Mouse (Mus musculus) hindbrain, embryonic 11.5 days (tissue): Measurements from ENCODE around the gene Iqsec1. TPM values are rescaled to one million over a fixed set of nuclear protein-coding genes. Genes with fewer than 3 reads are reported as not detected.

Experiments used
- ATAC-seq: fragments of 200-750 bp; cut with Nextera tagmentation; 2 replicates; pipeline ENCODE4 v1.8.0; 2017; ENCODE audit warnings: mild to moderate bottlenecking, moderate TSS enrichment, moderate library complexity; ENCODE audit not compliant: low FRiP score
- DNase-seq: peaks from one replicate; pipeline ENCODE4 v3.0.0-alpha.2; 2015; ENCODE audit warnings: low spot score
- H3K27ac ChIP-seq: fragments of 300-500 bp; sonication (generic); 2 replicates; pipeline ENCODE4 v1.5.1; 2014; ENCODE audit warnings: mild to moderate bottlenecking, low read depth, low read length
- H3K27me3 ChIP-seq: fragments of 300-500 bp; sonication (generic); 2 replicates; pipeline ENCODE4 v1.6.1; 2014; ENCODE audit warnings: mild to moderate bottlenecking, low read length, moderate library complexity, mixed read lengths; ENCODE audit not compliant: control insufficient read depth, insufficient read depth
- H3K36me3 ChIP-seq: fragments of 300-500 bp; sonication (generic); 2 replicates; pipeline ENCODE4 v1.6.1; 2014; ENCODE audit warnings: mild to moderate bottlenecking, low read length, moderate library complexity, mixed read lengths; ENCODE audit not compliant: control insufficient read depth, insufficient read depth
- H3K4me1 ChIP-seq: fragments of 300-500 bp; sonication (generic); replicated peaks from 2 replicates; pipeline ENCODE4 v1.6.1; 2014; ENCODE audit warnings: low read length, mixed read lengths; ENCODE audit not compliant: control insufficient read depth, insufficient read depth
- H3K4me2 ChIP-seq: fragments of 300-500 bp; sonication (generic); replicated peaks from 2 replicates; pipeline ENCODE4 v1.6.1; 2014; ENCODE audit warnings: mild to moderate bottlenecking, low read depth, low read length
- H3K4me3 ChIP-seq: fragments of 300-500 bp; sonication (generic); 2 replicates; pipeline ENCODE4 v1.5.1; 2014; ENCODE audit warnings: low read depth, low read length
- H3K9ac ChIP-seq: fragments of 300-500 bp; sonication (generic); 2 replicates; pipeline ENCODE4 v1.6.1; 2014; ENCODE audit warnings: low read depth, low read length
- H3K9me3 ChIP-seq: fragments of 300-500 bp; sonication (generic); 2 replicates; pipeline ENCODE4 v1.6.1; 2016; ENCODE audit warnings: low read length; ENCODE audit not compliant: control insufficient read depth
- WGBS: fragments of 180-500 bp; shearing (Covaris S2); extraction: QIAGEN DNeasy Blood & Tissue Kit; methylation state at CpG from one replicate; pipeline ENCODE4 v1.1.7; 2014; 5-methylcytosine and 5-hydroxymethylcytosine counted together
- polyA plus RNA-seq: library from polyadenylated mRNA; unstranded; fragments of >200 nt; fragmentation: Nextera tagmentation; extraction: Ambion mirVana; gene quantifications from 2 replicates; pipeline ENCODE4 v1.2.1, GENCODE M21; 2014

The Iqsec1 gene
- polyA plus RNA-seq, 1 experiment from 2014 or later = 22.4 TPM

DNA sequence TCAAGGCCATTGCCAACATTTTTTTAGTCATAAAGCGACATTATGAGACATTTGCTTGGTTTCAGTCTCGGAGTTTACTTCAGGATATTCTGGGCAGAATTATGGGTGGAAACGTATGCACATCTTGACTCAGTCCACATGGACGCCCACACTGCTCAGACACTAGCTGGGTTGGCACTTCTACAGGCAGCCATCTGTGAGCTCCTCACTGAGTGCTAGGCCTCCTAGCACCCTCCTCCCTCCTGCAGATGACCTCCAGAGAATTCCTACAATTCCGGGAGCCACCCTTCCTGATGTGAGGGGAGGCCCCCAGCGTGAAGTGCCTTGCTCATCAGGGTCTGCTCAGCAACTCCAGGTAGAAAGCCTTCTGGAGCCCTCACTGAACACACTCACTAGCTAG is 158.9 kb downstream of the Iqsec1 start:
- Histone ChIP-seq H3K4me1 (no peaks in the 10 kb centered on the region), H3K27me3 (no peaks in the 10 kb centered on the region), H3K9me3 (no peaks in the 10 kb centered on the region), H3K4me2 (no peak overlapping the region), H3K4me3 (no peak overlapping the region), H3K27ac (no peak overlapping the region), H3K9ac (no peak overlapping the region), H3K36me3 (no peaks in the 10 kb centered on the region)
- 84% methylated on average over 6 of the region's 6 CpGs for WGBS
- DNase-seq (no peak), ATAC-seq (no peak)

GRCm38 (mm10) chr6:90825063-90825462 is 163.4 kb downstream of the Iqsec1 start:
- H3K4me2 ChIP-seq = no peak overlapping the region
- no peaks in the 10 kb centered on the region for H3K27me3 ChIP-seq
- no peaks in the 10 kb centered on the region for H3K9me3 ChIP-seq
- DNase-seq (no peak), ATAC-seq (no peak)
- no peak overlapping the region for H3K27ac ChIP-seq
- WGBS = 71% methylated on average over 2 of the region's 2 CpGs
- no peaks in the 10 kb centered on the region for H3K36me3 ChIP-seq
- no peak overlapping the region for H3K4me3 ChIP-seq
- H3K4me1 ChIP-seq = peaks cover 8% of the 10 kb centered on the region
- no peak overlapping the region for H3K9ac ChIP-seq

- no peak overlapping the region for H3K4me2 ChIP-seq
- H3K9ac ChIP-seq = no peak overlapping the region
- peaks cover 8% of the 10 kb centered on the region for H3K4me1 ChIP-seq
- H3K27ac ChIP-seq = peak overlapping the region; percentile 71
- H3K27me3 ChIP-seq = no peaks in the 10 kb centered on the region
- no peaks in the 10 kb centered on the region for H3K9me3 ChIP-seq
- H3K4me3 ChIP-seq = no peak overlapping the region
- 24% methylated on average over 4 of the region's 4 CpGs for WGBS
- ATAC-seq = peak; percentile 72
- peak; percentile 65 for DNase-seq
- H3K36me3 ChIP-seq = no peaks in the 10 kb centered on the region
Measured at GRCm38 (mm10) chr6:90823322-90823721, 165.2 kb downstream of the Iqsec1 start.

DNA sequence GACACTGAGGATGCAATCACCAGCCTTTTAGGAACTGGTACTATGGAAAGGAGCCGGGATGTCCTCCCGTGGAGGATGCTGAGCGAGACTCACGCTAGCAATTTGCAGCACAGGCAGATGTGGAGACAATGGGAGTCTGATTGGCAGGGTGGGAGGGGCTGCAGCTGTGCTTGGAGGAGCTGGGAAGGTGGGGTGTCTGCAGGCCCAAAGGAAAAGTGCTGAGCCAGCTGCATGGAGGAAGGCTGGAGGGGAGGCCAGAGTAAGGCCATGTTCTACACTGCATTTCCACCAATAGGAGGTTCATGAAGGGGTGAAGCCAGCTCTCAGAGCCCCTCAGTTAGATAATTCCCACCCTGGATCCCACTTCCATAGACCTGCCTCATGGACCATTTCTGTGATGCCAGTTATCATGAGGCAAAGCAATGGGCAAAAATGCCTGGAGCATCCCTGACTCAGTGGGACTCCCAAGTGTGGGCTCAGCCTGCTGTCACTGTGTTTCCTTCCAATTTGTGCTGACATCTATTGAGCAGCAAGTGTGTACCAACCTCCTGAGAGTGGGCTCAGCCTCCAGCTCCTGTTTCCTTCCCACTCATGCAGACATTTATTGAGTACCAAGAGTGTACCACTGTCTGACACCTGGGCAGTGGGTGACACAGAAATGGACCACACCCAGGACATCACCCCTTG is 166.4 kb downstream of the Iqsec1 start:
- Histone ChIP-seq H3K4me1 (peaks cover 8% of the 10 kb centered on the region), H3K27ac (no peak overlapping the region), H3K4me2 (no peak overlapping the region), H3K4me3 (no peak overlapping the region), H3K9me3 (no peaks in the 10 kb centered on the region), H3K27me3 (no peaks in the 10 kb centered on the region), H3K36me3 (no peaks in the 10 kb centered on the region), H3K9ac (no peak overlapping the region)
- WGBS = 20% methylated on average over 4 of the region's 4 CpGs
- DNase-seq (peak; percentile 33), ATAC-seq (no peak)

- Histone ChIP-seq H3K9ac (no peak overlapping the region), H3K9me3 (no peaks in the 10 kb centered on the region), H3K4me3 (no peak overlapping the region), H3K4me2 (no peak overlapping the region), H3K36me3 (no peaks in the 10 kb centered on the region), H3K27ac (no peak overlapping the region), H3K4me1 (peaks cover 8% of the 10 kb centered on the region), H3K27me3 (no peaks in the 10 kb centered on the region)
- ATAC-seq (no peak), DNase-seq (no peak)
- 53% methylated on average over 2 of the region's 2 CpGs for WGBS
Measured at GRCm38 (mm10) chr6:90819880-90820279, 168.6 kb downstream of the Iqsec1 start.

DNA sequence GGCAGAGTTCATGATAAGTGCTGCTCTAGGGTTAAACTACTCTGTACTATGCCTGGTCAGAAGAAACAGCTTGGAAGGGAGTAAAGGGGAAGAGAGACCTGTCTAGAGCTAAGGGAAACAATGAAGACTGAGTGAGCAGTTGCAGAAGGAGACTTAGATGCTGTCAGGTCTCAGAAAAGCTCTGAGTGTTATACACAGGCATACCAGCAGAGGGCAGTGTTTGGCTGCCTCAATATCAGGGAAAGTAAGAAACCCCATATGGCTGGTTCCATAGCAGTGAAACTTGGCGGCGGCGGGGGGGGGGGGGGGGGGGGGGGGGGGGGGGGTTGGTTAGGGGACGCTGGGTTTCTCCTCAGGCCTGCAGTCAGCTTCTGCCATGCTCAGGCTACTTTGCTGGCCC is 169.5 kb downstream of the Iqsec1 start:
- no peak overlapping the region for H3K27ac ChIP-seq
- WGBS = 0% methylated on average over 1 of the region's 4 CpGs

GRCm38 (mm10) chr6:90816551-90816950 is 171.9 kb downstream of the Iqsec1 start:
- ATAC-seq = no peak

More for the DNA sequence above, 169.5 kb downstream of the Iqsec1 start:
- no peak overlapping the region for H3K4me3 ChIP-seq
- no peak overlapping the region for H3K9ac ChIP-seq
- DNase-seq = peak; percentile 86
- H3K4me1 ChIP-seq = peaks cover 8% of the 10 kb centered on the region
- H3K36me3 ChIP-seq = no peaks in the 10 kb centered on the region
- no peak overlapping the region for H3K4me2 ChIP-seq
- H3K27me3 ChIP-seq = no peaks in the 10 kb centered on the region
- ATAC-seq = no peak
- no peaks in the 10 kb centered on the region for H3K9me3 ChIP-seq

DNA sequence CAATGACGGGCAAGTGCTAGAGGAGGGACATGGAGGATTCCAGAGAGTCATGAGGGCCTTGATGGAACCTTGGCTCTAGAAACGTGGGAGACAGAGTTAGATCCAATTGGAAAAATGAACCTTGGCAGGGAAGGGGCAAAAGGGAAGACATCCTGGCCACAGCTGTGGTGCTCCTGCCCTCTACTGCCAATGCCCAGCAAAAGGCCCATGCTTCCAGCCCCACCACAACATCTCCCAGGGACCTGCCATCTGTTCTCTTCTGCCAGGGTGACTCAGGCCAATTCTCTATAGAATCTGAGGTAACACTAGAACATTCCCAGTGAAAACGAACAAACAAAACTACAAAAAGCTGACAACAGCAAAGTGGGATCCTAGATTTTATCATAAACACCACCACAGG is 173.1 kb downstream of the Iqsec1 start:
- H3K27me3 ChIP-seq = no peaks in the 10 kb centered on the region
- H3K4me2 ChIP-seq = no peak overlapping the region
- WGBS = 84% methylated on average over 3 of the region's 3 CpGs
- H3K9me3 ChIP-seq = no peaks in the 10 kb centered on the region
- H3K4me3 ChIP-seq = no peak overlapping the region
- no peak for ATAC-seq
- no peak overlapping the region for H3K27ac ChIP-seq
- H3K4me1 ChIP-seq = no peaks in the 10 kb centered on the region; the same call in 1 of the 2 replicates
- H3K9ac ChIP-seq = no peak overlapping the region
- no peak for DNase-seq
- no peaks in the 10 kb centered on the region for H3K36me3 ChIP-seq

More at GRCm38 (mm10) chr6:90816551-90816950, 171.9 kb downstream of the Iqsec1 start:
- no peaks in the 10 kb centered on the region for H3K9me3 ChIP-seq
- no peak overlapping the region for H3K4me3 ChIP-seq
- H3K36me3 ChIP-seq = no peaks in the 10 kb centered on the region
- DNase-seq = no peak
- H3K4me2 ChIP-seq = no peak overlapping the region
- H3K27me3 ChIP-seq = no peaks in the 10 kb centered on the region
- 80% methylated on average over 3 of the region's 3 CpGs for WGBS
- no peaks in the 10 kb centered on the region for H3K4me1 ChIP-seq
- no peak overlapping the region for H3K9ac ChIP-seq
- H3K27ac ChIP-seq = no peak overlapping the region

GRCm38 (mm10) chr6:90813526-90813925 is 175.0 kb downstream of the Iqsec1 start:
- 79% methylated on average over 1 of the region's 1 CpGs for WGBS

More at GRCm38 (mm10) chr6:90813526-90813925, 175.0 kb downstream of the Iqsec1 start:
- H3K4me1 ChIP-seq = peaks cover 7% of the 10 kb centered on the region
- no peak overlapping the region for H3K9ac ChIP-seq
- no peak overlapping the region for H3K27ac ChIP-seq
- DNase-seq = no peak
- H3K36me3 ChIP-seq = no peaks in the 10 kb centered on the region
- H3K4me2 ChIP-seq = no peak overlapping the region
- H3K27me3 ChIP-seq = no peaks in the 10 kb centered on the region
- H3K9me3 ChIP-seq = no peaks in the 10 kb centered on the region
- no peak for ATAC-seq
- H3K4me3 ChIP-seq = no peak overlapping the region
